Mouse (Mus musculus): ENCODE data around the gene Ip6k3. TPM values are rescaled to one million over a fixed set of nuclear protein-coding genes. Genes with fewer than 3 reads are reported as not detected.

Gene Ip6k3
- not detected in 2 replicates for polyA plus RNA-seq (2011; ENCODE audit: insufficient read length, low read depth, missing spikeins)

GRCm38 (mm10) chr17:27167545-27167944, at the start of gene Ip6k3:
Gene Ip6k3, minus strand, starts transcription at chr17:27167795.
- H3K27ac ChIP-seq (ENCODE audit: insufficient read depth, low read length): no peak within 1 kb of the TSS
- no peak within 1 kb of the TSS for H3K4me3 ChIP-seq (ENCODE audit: insufficient read depth, low read length)
- TF ChIP-seq CTCF (IDR thresholded peaks at IDR 0.05; ENCODE audit: borderline replicate concordance, insufficient read depth, low read length): no peak
- TF ChIP-seq POLR2A (IDR thresholded peaks at IDR 0.05; ENCODE audit: low read depth, low read length): no peak
- no peaks in the 10 kb centered on the region for H3K4me1 ChIP-seq (ENCODE audit: control insufficient read depth, insufficient read depth, low read length)

GRCm38 (mm10) chr17:27212768-27213525, 45.4 kb upstream of the Ip6k3 start:
- peak; percentile 52; the same call in 1 of the 2 replicates for TF ChIP-seq CTCF (IDR thresholded peaks at IDR 0.05; ENCODE audit: borderline replicate concordance, insufficient read depth, low read length)
- no peak for TF ChIP-seq POLR2A (IDR thresholded peaks at IDR 0.05; ENCODE audit: low read depth, low read length)
- Histone ChIP-seq H3K27ac (ENCODE audit: insufficient read depth, low read length) (no peak overlapping the region), H3K4me1 (ENCODE audit: control insufficient read depth, insufficient read depth, low read length) (no peaks in the 10 kb centered on the region), H3K4me3 (ENCODE audit: insufficient read depth, low read length) (no peak overlapping the region)

GRCm38 (mm10) chr17:27212006-27212405, 44.4 kb upstream of the Ip6k3 start:
- peaks cover 4% of the 10 kb centered on the region; the same call in 1 of the 2 replicates for H3K4me1 ChIP-seq (ENCODE audit: control insufficient read depth, insufficient read depth, low read length)
- H3K27ac ChIP-seq (ENCODE audit: insufficient read depth, low read length): no peak overlapping the region
- no peak overlapping the region for H3K4me3 ChIP-seq (ENCODE audit: insufficient read depth, low read length)
- TF ChIP-seq POLR2A (IDR thresholded peaks at IDR 0.05; ENCODE audit: low read depth, low read length): no peak
- no peak for TF ChIP-seq CTCF (IDR thresholded peaks at IDR 0.05; ENCODE audit: borderline replicate concordance, insufficient read depth, low read length)

- peaks cover 7% of the 10 kb centered on the region for H3K4me1 ChIP-seq (ENCODE audit: control insufficient read depth, insufficient read depth, low read length)
- peak overlapping the region; percentile 13; the same call in 1 of the 2 replicates for H3K27ac ChIP-seq (ENCODE audit: insufficient read depth, low read length)
- H3K4me3 ChIP-seq (ENCODE audit: insufficient read depth, low read length): no peak overlapping the region
- TF ChIP-seq CTCF (IDR thresholded peaks at IDR 0.05; ENCODE audit: borderline replicate concordance, insufficient read depth, low read length) (no peak), POLR2A (IDR thresholded peaks at IDR 0.05; ENCODE audit: low read depth, low read length) (no peak)
Measured at GRCm38 (mm10) chr17:27207113-27207707, 39.6 kb upstream of the Ip6k3 start.

DNA sequence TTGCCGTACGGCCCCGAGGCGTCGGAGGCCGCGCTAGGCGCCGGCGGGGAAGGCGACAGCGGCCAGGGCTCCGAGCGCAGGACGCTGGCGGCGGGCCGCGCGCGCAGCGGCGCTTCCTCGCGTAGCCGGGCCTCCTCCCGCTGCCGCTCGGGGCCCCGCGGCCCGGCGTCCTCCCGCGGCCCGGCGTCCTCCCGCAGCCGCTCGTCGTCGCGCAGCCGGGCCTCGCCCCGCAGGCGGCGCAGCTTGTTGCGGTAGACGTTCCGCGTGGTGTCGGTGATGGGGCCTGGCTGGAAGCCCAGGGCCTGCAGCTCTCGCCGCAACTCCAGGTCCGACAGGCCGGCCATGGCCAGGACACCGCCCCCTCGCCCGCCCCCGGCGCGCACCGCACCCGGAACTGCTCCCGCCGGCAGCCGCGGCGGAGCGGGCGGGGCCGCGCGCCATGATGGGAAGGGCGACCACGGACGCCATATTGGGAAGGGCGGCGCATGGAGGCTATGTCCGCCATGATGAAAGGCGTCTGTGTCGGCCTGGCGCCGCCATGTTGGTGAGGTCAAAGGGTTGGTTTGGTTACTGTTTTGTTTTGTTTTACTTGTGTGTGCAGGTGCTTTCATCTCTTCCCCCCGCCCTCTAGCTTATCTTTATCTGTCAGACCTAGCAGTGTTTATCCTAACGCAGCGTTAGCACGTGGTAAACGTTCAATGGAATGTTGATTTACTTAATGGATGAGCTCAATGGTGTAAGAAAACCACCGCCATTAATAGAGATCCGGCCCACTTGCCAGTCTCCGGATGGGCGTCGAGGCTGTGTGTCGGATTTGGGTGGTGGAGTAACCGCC, 36.7 kb upstream of the Ip6k3 start, which contains the start of gene Lemd2:
Gene Lemd2 (minus strand): TSS at position 395 of the 835 bp plus-strand sequence.
- peaks cover 13% of the 10 kb centered on the region for H3K4me1 ChIP-seq (ENCODE audit: control insufficient read depth, insufficient read depth, low read length)
- no peak for TF ChIP-seq CTCF (IDR thresholded peaks at IDR 0.05; ENCODE audit: borderline replicate concordance, insufficient read depth, low read length)
- peak; percentile 87 for TF ChIP-seq POLR2A (IDR thresholded peaks at IDR 0.05; ENCODE audit: low read depth, low read length)
- peak within 1 kb of the TSS; percentile 94 for H3K4me3 ChIP-seq (ENCODE audit: insufficient read depth, low read length)
- H3K27ac ChIP-seq (ENCODE audit: insufficient read depth, low read length): peak within 1 kb of the TSS; percentile 73

GRCm38 (mm10) chr17:27203358-27204074, 35.9 kb upstream of the Ip6k3 start:
- peak overlapping the region; percentile 94 for H3K4me3 ChIP-seq (ENCODE audit: insufficient read depth, low read length)
- TF ChIP-seq CTCF (IDR thresholded peaks at IDR 0.05; ENCODE audit: borderline replicate concordance, insufficient read depth, low read length): no peak
- no peak for TF ChIP-seq POLR2A (IDR thresholded peaks at IDR 0.05; ENCODE audit: low read depth, low read length)
- peak overlapping the region; percentile 73 for H3K27ac ChIP-seq (ENCODE audit: insufficient read depth, low read length)
- H3K4me1 ChIP-seq (ENCODE audit: control insufficient read depth, insufficient read depth, low read length): peaks cover 13% of the 10 kb centered on the region

GRCm38 (mm10) chr17:27202919-27203357, 35.3 kb upstream of the Ip6k3 start:
- TF ChIP-seq CTCF (IDR thresholded peaks at IDR 0.05; ENCODE audit: borderline replicate concordance, insufficient read depth, low read length) (no peak), POLR2A (IDR thresholded peaks at IDR 0.05; ENCODE audit: low read depth, low read length) (no peak)
- H3K4me3 ChIP-seq (ENCODE audit: insufficient read depth, low read length): peak overlapping the region; percentile 94
- H3K27ac ChIP-seq (ENCODE audit: insufficient read depth, low read length): peak overlapping the region; percentile 73; the same call in 1 of the 2 replicates
- H3K4me1 ChIP-seq (ENCODE audit: control insufficient read depth, insufficient read depth, low read length): peaks cover 13% of the 10 kb centered on the region

- Histone ChIP-seq H3K27ac (ENCODE audit: insufficient read depth, low read length) (no peak overlapping the region), H3K4me3 (ENCODE audit: insufficient read depth, low read length) (no peak overlapping the region), H3K4me1 (ENCODE audit: control insufficient read depth, insufficient read depth, low read length) (peaks cover 9% of the 10 kb centered on the region)
- TF ChIP-seq CTCF (IDR thresholded peaks at IDR 0.05; ENCODE audit: borderline replicate concordance, insufficient read depth, low read length) (no peak), POLR2A (IDR thresholded peaks at IDR 0.05; ENCODE audit: low read depth, low read length) (no peak)
Measured at GRCm38 (mm10) chr17:27201981-27202380, 34.4 kb upstream of the Ip6k3 start.

GRCm38 (mm10) chr17:27200801-27201200, 33.2 kb upstream of the Ip6k3 start:
- peaks cover 9% of the 10 kb centered on the region for H3K4me1 ChIP-seq (ENCODE audit: control insufficient read depth, insufficient read depth, low read length)
- 0 out of 2 replicates have a peak, but pooled peaks have one; percentile 7 for TF ChIP-seq POLR2A (IDR thresholded peaks at IDR 0.05; ENCODE audit: low read depth, low read length)
- no peak for TF ChIP-seq CTCF (IDR thresholded peaks at IDR 0.05; ENCODE audit: borderline replicate concordance, insufficient read depth, low read length)
- no peak overlapping the region for H3K4me3 ChIP-seq (ENCODE audit: insufficient read depth, low read length)
- H3K27ac ChIP-seq (ENCODE audit: insufficient read depth, low read length): no peak overlapping the region; the same call in 1 of the 2 replicates
